In genomic region chr19:45080711-45081110, GRCm38 (mm10) we compare ENCODE assay signal across 8 mouse cellular contexts. TPM values are rescaled to one million over a fixed set of nuclear protein-coding genes. Genes with fewer than 3 reads are reported as not detected.
DNase-seq lines count a peak whose midpoint lies in the region; ATAC-seq lines count a peak whose summit lies in the region.

No protein-coding gene starts in this region.

- H3K4me2 ChIP-seq in liver, embryonic 11.5 days, result peak overlapping the region; percentile 61
- peak overlapping the region; percentile 55 for H3K4me2 ChIP-seq in hindbrain, embryonic 15.5 days
- peak overlapping the region; percentile 29 for H3K4me2 ChIP-seq in neural tube, embryonic 11.5 days (ENCODE audit: low read depth)

- H3K36me3 ChIP-seq in liver, embryonic 11.5 days (ENCODE audit: control insufficient read depth, insufficient read depth, low read length), result no peaks in the 10 kb centered on the region
- no peaks in the 10 kb centered on the region for H3K36me3 ChIP-seq in hindbrain, embryonic 15.5 days
- H3K36me3 ChIP-seq in neural tube, embryonic 11.5 days (ENCODE audit: control insufficient read depth, insufficient read depth, low read length), result no peaks in the 10 kb centered on the region

- H3K27me3 ChIP-seq in liver, embryonic 11.5 days (replicated peaks; ENCODE audit: control insufficient read depth, insufficient read depth, low read length), result peaks cover 87% of the 10 kb centered on the region
- peaks cover 94% of the 10 kb centered on the region for H3K27me3 ChIP-seq in hindbrain, embryonic 15.5 days
- H3K27me3 ChIP-seq in neural tube, embryonic 11.5 days (ENCODE audit: control insufficient read depth, insufficient read depth, low read length), result peaks cover 67% of the 10 kb centered on the region

- no peaks in the 10 kb centered on the region for H3K9me3 ChIP-seq in liver, embryonic 11.5 days (ENCODE audit: control insufficient read depth, low read length)
- H3K9me3 ChIP-seq in hindbrain, embryonic 15.5 days, result no peaks in the 10 kb centered on the region
- no peaks in the 10 kb centered on the region for H3K9me3 ChIP-seq in neural tube, embryonic 11.5 days (ENCODE audit: control insufficient read depth, low read length)

- H3K4me1 ChIP-seq in liver, embryonic 11.5 days (replicated peaks; ENCODE audit: control insufficient read depth, insufficient read depth, low read length), result peaks cover 41% of the 10 kb centered on the region
- peaks cover 34% of the 10 kb centered on the region for H3K4me1 ChIP-seq in hindbrain, embryonic 15.5 days (replicated peaks)
- H3K4me1 ChIP-seq in neural tube, embryonic 11.5 days (ENCODE audit: control insufficient read depth, insufficient read depth, low read length), result peaks cover 26% of the 10 kb centered on the region

- ATAC-seq in liver, embryonic 11.5 days (replicated peaks; ENCODE audit: low FRiP score), result no peak
- no peak for ATAC-seq in hindbrain, embryonic 15.5 days (ENCODE audit: low FRiP score, low read depth)
- ATAC-seq in neural tube, embryonic 11.5 days (ENCODE audit: insufficient read depth, low FRiP score, low TSS enrichment), result no peak

- 1% methylated on average over 17 of the region's 17 CpGs for WGBS in liver, embryonic 11.5 days
- 0% methylated on average over 17 of the region's 17 CpGs for WGBS in hindbrain, embryonic 15.5 days
- under 1% methylated on average over 17 of the region's 17 CpGs for WGBS in neural tube, embryonic 11.5 days

- no peak overlapping the region for H3K9ac ChIP-seq in liver, embryonic 11.5 days (ENCODE audit: low read depth, low read length)
- H3K9ac ChIP-seq in hindbrain, embryonic 15.5 days, result no peak overlapping the region
- H3K9ac ChIP-seq in neural tube, embryonic 11.5 days (ENCODE audit: low read length), result no peak overlapping the region; the same call in 1 of the 2 replicates

- DNase-seq in liver, embryonic 11.5 days (ENCODE audit: low spot score), result no peak
- DNase-seq in liver, result no peak
- peak; percentile 33 to 48 for DNase-seq in cerebellum, postnatal 10 days
- DNase-seq in neural tube, embryonic 11.5 days (ENCODE audit: low spot score), result no peak
- no peak for DNase-seq in embryo, embryonic 9.5 days (ENCODE audit: extremely low spot score)
- no peak for DNase-seq in gastrocnemius, adult 8-10 months (ENCODE audit: low spot score in 2 of 2)
- no peak for DNase-seq in thymus, postnatal 0 days (ENCODE audit: low spot score)

- peak overlapping the region; percentile 39 for H3K4me3 ChIP-seq in liver, embryonic 11.5 days (ENCODE audit: low read depth, low read length)
- peak overlapping the region; percentile 22 for H3K4me3 ChIP-seq in hindbrain, embryonic 15.5 days
- 0 out of 2 replicates have a peak overlapping the region, but pooled peaks have one; percentile 8 for H3K4me3 ChIP-seq in neural tube, embryonic 11.5 days (ENCODE audit: low read depth, low read length)

- no peak overlapping the region for H3K27ac ChIP-seq in liver, embryonic 11.5 days (ENCODE audit: low read depth, low read length)
- no peak overlapping the region for H3K27ac ChIP-seq in hindbrain, embryonic 15.5 days (replicated peaks)
- no peak overlapping the region for H3K27ac ChIP-seq in neural tube, embryonic 11.5 days (ENCODE audit: low read depth, low read length)

RNA-seq across cellular contexts. Expression of gene Kazald1, which starts 5.7 kb away (rescaled TPM):
- polyA plus RNA-seq in liver, embryonic 11.5 days (2014; fragmentation: Nextera tagmentation; extraction: Ambion mirVana), result 0.91 and 1.6 TPM in 2 replicates
- 2.3 and 2.6 TPM in 2 replicates for polyA plus RNA-seq in hindbrain, embryonic 15.5 days (2015; fragmentation: Nextera tagmentation; extraction: Ambion mirVana)
- polyA plus RNA-seq in neural tube, embryonic 11.5 days (2014; fragmentation: Nextera tagmentation; extraction: Ambion mirVana), result 0.50 and 0.87 TPM in 2 replicates
- 1 to 10 TPM; 5.3 to 9.2 (median 7.1) TPM for total RNA-seq in gastrocnemius, adult 8-10 months (2022)
- 9.0 and 10.8 TPM in 2 replicates for polyA plus RNA-seq in thymus, postnatal 0 days (2015; fragmentation: Nextera tagmentation; extraction: Ambion mirVana)

RNA-seq across cellular contexts. Expression of gene Sfxn3, which starts 33.4 kb away (rescaled TPM):
- polyA plus RNA-seq in liver, embryonic 11.5 days (2014; fragmentation: Nextera tagmentation; extraction: Ambion mirVana), result 6.3 and 6.8 TPM in 2 replicates
- polyA plus RNA-seq in hindbrain, embryonic 15.5 days (2015; fragmentation: Nextera tagmentation; extraction: Ambion mirVana), result 74.7 and 90.5 TPM in 2 replicates
- polyA plus RNA-seq in neural tube, embryonic 11.5 days (2014; fragmentation: Nextera tagmentation; extraction: Ambion mirVana), result 23.3 and 24.0 TPM in 2 replicates
- total RNA-seq in gastrocnemius, adult 8-10 months (2022), result 10 to 100 TPM; 21.2 to 25.8 (median 22.7) TPM
- polyA plus RNA-seq in thymus, postnatal 0 days (2015; fragmentation: Nextera tagmentation; extraction: Ambion mirVana), result 17.4 and 17.9 TPM in 2 replicates

RNA-seq across cellular contexts. Expression of gene Pdzd7, which starts 35.2 kb away (rescaled TPM):
- 0.09 TPM in 1 of 2 replicates, not detected in the other for polyA plus RNA-seq in liver, embryonic 11.5 days (2014; fragmentation: Nextera tagmentation; extraction: Ambion mirVana)
- polyA plus RNA-seq in hindbrain, embryonic 15.5 days (2015; fragmentation: Nextera tagmentation; extraction: Ambion mirVana), result 2.6 and 3.2 TPM in 2 replicates
- polyA plus RNA-seq in neural tube, embryonic 11.5 days (2014; fragmentation: Nextera tagmentation; extraction: Ambion mirVana), result 0.57 and 0.81 TPM in 2 replicates
- total RNA-seq in gastrocnemius, adult 8-10 months (2022), result 1 to 10 TPM; 2.9 to 5.4 (median 4.1) TPM
- 0.05 and 0.08 TPM in 2 replicates for polyA plus RNA-seq in thymus, postnatal 0 days (2015; fragmentation: Nextera tagmentation; extraction: Ambion mirVana)

Comparison
In these comparisons a context has a peak if more than half of its experiments do, and no peak if none do; other contexts are left out.
1. DNase-seq: peak in cerebellum, postnatal 10 days (2 of 2); none in liver, embryonic 11.5 days (single experiment), liver (single experiment), neural tube, embryonic 11.5 days (single experiment), embryo, embryonic 9.5 days (single experiment), gastrocnemius, adult 8-10 months (0 of 2) and thymus, postnatal 0 days (single experiment).
2. Peak in every context shown above with its lines, with median percentiles within 50 percentile points of each other: H3K4me2 ChIP-seq and H3K4me3 ChIP-seq.